Mouse (Mus musculus) 416B (cell line): ENCODE results near the gene Kdelr1.

Source experiments
- DNase-seq: peaks from one replicate; pipeline ENCODE4 v3.0.0; 2011; ENCODE audit warnings: low read depth

The Kdelr1 gene

DNA sequence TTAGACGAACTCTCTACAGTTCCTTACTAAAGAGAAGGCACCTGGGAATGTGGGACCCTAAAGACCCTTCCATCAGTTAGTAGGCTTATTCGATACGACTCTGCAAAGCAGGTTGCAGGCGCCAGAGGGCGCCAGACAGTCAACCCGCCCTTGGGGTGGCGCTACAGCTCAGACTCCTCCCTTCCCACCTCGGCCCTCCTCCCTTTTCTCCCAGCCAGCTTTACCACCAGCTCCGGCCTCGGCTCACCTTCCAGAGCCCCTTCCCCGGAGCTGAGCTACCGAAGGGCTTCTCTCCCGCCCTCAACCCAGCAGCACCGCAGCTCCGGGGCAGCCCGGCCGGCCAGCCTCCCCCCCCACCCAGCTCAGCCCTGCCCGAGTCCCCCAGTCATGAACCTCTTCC, at the start of gene Kdelr1:
Gene Kdelr1, plus strand, starts transcription at position 149 of the 400 bp plus-strand sequence.
- DNase-seq, result peak; percentile 86

DNA sequence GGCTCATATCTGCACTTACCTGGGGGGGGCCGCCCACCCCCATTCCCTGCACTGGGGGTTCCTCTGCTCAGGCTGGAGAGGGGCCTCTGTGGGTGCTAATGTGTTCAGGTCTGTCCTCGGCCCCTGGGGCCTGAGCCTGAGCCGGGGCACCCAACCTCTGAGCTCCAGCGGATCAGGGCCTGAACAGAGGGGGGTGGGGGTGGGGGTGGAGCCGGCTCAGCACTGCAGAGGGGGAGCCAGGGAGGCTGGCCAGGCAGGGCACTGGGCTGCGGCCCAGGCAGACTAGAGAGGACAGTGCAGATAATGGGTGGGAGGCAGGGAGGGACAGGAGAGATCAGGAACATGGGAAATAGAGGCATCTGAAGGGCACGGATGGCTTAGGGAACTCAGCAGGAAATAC, 48.0 kb upstream of the Kdelr1 start, which contains the start of gene Kcnj14:
Gene Kcnj14, minus strand, starts transcription at position 185 of the 400 bp plus-strand sequence.
- no peak for DNase-seq

DNA sequence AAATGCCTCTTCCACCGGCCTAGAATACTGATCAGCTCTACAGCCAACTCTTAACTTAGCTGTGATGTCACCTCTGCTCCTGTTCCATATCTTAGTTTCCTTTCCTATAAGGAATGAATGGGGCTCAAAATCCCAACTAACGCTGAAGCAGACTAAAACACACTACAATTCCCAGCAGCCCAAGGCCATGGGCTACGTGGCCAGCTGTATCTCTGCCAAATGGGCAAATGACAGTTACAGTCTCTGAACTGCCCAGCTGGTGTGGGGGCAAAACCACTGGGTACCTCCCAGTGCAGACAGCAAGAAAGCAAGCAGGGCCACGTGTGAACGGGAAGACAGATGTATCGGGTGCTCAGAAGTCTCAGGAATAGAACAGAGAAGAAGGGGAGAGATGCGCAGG, 45.9 kb upstream of the Kdelr1 start:
- no peak for DNase-seq

DNA sequence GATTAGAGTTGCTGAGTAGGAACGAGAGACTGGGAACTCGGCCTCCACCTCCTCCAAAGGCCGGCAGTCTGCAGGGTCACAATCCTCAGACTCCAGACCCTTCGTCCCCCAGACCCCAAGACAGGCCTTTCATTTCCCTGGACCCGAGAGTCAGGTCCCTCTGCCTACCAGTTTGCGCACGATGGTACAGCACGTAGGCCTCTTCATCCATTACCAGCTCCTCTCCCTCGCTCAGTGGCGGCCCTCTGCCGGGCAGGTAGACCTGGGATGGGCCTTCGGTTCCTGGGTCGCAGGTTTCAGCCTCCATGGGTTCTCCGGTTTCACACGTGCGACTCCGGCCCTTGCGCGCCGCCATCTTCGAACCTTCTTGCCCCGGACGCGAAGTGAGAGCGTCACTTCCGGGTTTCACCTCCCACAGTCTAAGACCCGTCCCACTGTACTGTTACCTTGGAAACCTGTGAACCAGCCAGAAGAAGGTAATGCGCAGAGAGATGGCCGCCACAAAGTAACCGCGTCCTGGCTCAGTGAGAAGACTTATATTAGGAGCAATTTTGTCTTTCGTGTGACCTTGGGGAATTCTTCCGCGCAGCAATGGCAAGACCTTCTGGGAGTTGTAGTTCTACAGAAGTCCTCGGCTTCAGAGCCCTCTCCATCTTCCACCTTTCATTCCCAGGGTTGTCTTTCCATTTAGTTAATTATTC, 42.0 kb upstream of the Kdelr1 start, which contains the start of gene Grwd1:
Gene Grwd1, minus strand, starts transcription at position 518 of the 701 bp plus-strand sequence.
- DNase-seq, result peak; percentile 94

DNA sequence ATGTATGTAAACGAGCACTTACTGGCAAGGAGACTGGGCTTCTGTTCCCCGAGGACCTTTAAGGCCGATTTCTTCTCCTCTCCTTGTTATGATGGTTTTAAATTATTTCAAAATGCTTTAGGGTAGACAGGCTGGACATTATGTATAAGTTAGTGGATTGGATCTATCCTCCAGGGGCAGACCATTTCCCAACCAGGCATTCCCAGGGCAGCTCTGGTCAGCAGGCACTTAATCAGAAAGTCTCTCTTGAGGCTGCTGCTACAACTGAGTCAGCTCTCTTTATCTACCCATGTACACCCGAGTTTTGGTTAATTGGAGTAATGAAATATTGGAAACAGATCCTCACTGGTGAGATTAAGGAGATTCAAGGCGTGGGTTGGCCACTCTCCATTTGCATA, 41.4 kb upstream of the Kdelr1 start:
- no peak for DNase-seq

DNA sequence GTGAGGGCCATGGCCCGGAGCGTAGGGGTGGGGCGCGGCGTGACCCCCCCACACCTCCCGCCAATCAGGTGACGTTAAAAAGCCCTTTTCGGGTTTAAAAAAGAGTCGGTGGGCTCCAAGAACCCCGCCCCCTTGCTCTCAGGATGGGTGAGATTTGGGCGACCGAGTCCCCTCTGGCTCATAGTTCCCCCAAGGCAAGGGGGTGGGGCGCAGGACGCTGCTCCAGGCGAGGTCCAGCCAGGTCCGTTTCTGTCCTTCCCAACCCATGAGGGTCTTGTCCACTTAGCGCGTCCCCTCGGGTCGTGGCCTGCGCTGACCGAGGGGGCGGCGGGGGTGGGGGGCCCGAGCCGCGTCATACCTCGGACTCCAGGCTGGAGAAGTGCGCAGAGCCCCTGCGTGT, 40.1 kb upstream of the Kdelr1 start:
- no peak for DNase-seq

DNA sequence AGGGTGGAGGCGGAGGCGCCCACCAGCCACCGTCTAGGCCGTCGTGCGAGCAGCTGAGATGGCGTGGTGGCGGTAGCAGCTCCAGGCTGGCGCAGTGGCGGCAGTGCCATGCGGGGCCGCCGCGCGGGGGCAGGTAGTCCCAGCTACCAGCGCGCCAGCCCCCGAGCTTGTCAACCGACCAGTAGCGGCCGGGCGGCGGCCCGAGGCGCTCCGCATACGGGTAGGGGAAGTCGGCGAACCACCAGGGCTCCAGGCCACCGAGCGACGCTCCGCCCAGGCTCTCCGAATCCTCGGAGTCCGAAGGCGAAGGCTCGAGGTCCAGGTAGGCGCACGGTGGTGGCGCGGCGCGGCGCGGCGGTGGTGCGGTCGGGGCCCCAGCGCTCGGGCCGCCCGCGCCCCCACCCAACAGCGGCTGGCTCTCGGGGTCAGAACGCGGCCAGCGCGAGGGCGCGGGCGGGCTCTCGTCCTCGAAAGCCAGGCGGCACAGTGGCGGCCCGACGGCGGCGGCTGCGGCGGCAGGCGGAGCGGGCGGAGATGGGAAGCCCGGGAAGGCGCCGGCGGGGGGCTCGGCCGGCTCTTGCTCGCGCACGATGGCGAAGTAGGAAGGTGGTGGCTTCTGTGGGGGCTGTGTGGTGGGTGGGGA, 39.3 kb upstream of the Kdelr1 start:
- DNase-seq, result no peak

DNA sequence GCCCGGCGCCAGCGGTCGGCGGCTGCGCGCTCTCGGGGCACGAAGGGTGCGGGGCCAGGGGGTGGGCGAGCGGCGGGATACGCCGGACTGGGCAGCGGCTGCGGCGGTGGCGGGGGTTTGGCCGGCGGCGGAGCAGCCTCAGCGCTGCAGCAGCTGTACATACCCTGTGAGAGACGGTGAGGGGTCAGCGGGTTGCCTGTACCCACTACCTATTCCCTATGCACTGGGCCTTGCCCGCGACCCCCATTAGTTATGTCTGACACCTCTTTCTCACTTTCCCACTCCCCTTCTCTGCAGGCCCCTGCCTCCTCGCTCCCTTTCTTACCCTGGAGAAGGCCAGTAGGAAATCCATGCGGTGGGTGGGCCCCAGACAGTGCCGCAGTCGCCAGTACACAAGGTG, 38.6 kb upstream of the Kdelr1 start:
- no peak for DNase-seq

DNA sequence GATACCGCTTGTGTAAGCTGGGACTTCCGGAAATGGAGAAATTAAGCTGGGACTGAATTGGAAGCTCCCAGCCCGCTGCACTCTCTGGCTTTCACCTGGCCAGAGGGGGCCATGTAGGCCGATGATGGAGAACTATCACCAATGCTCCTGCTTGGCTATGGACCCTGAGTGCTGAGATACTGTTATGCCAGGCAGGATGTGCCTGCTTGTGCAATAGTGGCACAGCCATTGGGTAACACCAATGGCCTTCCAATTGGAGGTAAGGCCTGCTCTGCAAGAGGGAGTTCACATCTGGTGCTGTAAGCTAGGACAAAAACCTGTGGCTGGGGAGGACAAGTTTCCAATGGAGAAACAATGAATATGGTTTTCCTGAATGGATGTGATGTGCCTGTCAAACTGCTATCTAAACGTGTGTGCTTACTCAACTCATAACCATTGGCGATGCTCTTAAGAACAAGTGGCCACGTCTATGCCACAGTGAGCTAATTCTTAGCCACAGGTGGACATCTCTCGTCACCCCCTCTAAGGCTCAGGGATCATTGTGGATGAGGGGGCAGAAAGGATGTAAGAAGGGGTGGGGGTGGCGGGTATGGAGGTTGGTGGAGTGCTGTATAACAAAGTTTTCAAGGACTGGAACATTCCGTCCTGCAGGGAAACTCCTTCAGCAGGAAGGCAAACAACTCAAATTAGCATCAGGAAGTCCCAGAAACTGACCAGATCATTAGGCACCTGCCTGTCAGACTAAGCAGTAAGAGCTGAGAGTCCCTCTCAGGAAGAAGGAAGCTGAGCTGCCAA, 29.4 kb upstream of the Kdelr1 start:
- no peak for DNase-seq

DNA sequence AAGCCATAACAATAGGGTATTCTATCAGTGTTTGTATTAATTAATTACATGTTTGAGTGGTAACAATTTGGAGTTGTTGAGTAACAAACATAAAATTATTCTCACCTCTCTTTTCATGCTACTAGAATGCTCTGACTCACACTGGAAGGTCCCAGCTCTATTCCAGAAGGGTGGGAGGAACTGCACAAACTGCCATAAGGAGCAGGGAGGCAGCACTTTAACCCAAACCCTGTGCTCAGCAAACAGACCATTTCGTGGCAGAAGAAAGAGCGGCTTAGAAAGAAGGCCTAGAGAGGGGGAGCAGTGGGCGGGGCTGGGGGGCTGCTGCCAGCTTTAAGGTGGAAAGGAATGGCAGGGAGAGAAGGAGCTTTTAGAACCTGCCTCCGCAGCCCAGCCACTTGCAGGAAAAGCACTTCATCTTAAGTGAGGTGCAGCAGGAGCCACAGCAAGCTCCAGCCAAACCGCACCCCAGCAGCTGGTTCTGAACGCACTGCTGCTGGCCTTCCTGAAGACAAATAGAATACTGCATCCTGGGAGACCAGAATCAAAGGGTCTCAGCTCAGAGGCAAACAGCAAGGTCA, 24.0 kb upstream of the Kdelr1 start:
- DNase-seq, result no peak

DNA sequence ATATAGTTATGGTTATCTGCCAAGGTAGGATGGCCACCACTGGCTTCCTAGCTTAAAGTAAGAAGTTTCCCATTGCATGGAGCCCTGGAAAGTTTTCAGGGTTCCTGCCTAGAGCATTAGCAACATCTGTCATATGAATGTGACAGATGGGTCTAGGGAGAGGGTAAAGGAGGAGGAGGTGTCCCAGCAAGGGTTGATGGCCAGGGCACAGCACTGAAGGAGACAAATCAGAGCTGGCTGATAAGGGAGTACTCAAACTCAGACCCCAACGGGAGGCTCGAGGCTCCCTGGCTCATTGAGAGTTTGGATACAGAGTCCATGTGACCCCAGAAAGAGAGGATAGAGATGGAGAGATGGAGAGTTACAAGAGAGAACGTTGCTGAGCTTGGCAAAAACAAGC, 21.9 kb upstream of the Kdelr1 start:
- DNase-seq, result no peak

DNA sequence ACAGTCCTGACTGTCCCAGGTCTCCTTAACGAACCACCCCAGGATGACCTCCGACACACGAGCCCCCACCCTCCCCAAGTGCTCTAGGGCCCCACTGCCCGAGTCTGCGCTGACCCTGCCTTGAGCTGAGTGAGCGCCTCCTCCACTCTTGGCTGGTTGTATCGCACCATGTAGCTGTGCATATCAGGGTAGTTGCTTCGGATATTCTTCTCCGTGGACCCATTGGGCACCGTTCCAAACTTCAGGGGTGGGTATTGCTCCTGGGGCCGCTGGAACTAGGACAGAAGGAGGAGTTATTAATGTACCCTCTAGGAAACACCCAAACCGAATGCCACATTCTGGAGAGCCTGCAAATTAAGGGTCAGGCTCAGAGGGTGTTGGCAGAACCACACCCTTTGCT, 19.5 kb upstream of the Kdelr1 start:
- no peak for DNase-seq

DNA sequence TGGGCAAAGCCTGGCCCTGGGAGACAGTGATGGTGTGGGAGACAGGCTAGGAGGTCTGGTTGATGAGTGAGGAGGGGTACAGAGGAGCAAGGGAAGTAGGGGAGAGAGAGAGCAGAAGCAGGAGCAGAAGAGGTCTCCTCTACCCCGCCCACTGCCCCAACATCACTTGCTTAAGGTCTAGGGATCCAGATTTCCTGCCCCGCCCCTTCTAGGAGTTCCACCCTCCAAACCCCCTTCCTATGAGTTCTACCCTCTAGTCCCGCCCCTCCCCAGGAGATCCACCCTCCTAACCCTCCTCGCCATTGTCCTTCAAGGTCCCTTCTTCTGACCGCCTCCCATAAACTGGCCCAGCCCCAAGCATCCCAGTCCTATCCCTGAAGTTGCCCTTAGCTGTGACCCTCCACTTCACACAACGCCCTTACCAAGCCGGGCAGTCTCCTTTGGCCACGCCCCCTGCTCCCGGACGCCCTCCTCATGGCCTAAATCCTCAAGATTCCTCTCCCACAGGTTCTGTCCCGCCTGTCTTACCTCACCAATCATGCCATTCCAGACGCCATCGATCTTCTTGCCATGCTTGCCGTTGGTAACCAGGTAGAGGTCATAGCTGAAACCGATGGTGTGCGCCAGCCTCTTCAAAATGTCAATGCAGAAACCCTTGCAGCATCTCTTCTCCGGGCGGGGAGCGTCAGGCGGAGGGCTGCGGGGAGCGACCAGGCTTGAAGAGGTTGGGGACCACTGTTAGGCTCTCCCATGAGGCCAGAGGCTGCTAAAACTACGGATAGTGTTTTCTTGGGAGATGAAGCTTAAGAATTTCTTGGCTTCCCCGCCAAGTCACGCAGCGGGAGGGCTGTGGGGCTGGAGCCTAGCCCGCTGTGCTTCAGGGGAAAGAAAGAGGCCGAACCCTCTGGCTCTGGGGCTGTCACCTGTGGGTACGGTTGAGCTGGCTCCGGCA, 15.3 kb upstream of the Kdelr1 start:
- DNase-seq, result no peak

DNA sequence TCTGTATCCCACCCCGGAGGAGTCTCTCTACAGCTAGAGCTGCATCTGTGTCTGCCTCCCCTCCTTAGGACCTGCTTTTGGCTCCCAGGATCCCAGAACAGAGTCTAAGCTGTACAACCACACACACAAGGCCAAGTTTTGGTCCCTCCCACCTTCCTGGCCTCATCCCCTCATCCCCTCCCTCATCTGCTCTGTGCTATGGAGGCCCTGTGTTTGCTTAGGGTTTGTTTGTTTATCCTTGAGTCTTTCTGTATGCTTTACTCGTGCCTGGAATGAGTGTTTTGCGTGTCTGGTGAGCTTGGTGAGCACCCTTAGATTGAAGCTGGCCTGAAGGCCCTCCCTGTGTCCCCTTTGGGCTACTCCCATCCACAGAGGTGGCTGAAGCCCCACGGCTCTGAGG, 13.6 kb upstream of the Kdelr1 start:
- DNase-seq, result no peak

DNA sequence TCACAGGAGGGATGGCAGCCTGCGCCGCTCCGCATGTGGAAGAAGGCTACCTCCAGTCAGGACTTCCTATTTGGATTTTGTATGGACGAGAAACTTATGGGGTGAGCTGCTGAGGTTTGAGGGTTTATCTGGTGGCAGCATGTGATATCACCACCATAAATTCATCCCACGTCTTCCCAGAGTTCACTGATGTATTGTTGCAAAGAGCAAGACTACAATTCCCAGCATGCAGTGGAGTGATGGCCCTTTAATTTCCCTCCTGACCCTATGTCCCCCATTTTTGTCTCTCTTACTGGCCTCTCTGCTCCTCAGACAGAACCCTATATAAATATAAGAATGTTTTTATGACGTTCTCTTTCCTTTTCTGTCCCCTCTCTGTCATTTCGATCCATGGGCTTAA, 9.8 kb upstream of the Kdelr1 start:
- no peak for DNase-seq

DNA sequence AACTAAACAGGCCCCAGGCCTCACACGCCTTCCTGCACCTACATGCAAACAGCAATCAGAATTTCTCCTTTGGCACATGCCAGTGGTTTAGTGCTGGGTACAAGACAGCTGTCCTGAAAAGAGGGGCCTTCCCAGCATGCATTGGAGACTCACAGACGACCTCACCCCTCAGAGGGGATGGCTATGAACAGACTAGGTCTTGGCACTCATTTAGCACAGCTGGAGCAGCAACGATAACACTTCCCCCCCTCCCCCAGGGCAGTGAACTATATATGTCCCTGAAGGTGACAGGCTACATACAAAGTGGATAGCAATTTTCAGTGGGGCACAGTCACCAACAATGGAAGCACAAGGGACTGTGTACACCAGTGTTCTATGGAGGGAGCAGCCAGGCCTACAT, 8.1 kb upstream of the Kdelr1 start:
- no peak for DNase-seq

DNA sequence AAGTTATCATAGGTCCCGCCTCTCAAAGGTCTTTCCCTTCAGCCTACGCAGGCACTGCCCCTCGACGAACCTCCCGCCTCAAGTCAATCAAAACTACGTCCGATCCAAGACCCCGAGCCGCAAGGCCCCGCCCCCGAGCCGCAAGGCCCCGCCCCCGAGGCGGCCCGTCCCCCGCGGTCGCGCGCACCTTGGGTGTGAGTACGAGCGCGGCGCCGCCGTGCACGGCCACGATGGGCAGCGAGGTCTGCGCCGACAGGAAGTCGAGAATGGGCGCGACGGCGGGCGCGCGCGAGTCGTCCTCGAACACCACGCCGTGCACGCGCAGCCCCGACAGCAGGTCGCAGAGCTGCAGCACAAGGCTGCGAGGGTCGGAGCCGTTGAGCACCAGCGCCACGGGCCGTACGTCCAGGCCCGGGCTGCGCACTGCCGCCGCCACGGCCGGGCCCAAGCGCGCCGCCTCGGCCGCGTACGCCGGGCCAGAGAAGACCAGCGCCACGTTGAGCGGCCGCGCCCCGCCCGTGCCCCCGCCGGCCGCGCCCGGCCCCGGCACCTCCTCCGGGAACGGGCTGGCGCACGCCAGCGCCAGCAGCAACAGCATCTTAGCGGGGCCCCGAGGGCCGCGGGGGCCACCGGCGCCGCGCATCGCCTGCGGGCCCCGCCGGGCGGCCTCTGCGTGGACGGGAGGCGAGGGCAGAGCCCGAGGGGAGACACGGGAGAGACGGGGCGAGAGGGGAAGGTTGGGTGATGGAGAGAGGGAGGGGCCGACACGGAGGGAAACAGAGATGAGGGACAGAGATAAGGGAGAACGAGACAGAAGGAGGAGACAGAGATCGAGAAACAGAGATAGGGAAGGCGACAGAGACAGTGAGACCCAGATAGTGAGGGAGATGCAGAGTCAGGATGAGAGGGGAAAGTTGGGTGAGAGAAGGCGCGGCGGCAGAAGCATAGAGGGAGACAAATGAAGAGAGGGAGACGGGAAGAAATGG, 6.4 kb upstream of the Kdelr1 start:
- no peak for DNase-seq

DNA sequence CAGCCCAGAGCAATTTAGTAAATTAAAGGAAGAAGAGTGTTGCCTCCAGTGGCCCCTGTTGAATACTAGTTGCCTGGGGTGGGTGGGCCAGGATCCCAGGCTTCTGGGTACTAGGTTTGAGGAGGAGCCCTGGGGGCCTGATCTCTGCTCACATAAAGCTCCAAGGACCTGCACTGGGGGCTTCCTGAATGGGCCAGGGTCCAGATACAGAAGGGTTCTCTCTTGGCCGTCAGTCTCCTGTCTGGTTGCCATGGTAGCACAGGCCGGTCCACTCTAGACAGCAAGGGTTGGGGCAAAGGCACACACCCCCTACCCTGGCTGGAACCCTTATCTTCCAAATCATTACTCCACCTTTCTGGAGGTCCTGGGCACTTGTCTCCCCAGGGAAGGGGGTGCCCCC, 4.7 kb upstream of the Kdelr1 start:
- no peak for DNase-seq

DNA sequence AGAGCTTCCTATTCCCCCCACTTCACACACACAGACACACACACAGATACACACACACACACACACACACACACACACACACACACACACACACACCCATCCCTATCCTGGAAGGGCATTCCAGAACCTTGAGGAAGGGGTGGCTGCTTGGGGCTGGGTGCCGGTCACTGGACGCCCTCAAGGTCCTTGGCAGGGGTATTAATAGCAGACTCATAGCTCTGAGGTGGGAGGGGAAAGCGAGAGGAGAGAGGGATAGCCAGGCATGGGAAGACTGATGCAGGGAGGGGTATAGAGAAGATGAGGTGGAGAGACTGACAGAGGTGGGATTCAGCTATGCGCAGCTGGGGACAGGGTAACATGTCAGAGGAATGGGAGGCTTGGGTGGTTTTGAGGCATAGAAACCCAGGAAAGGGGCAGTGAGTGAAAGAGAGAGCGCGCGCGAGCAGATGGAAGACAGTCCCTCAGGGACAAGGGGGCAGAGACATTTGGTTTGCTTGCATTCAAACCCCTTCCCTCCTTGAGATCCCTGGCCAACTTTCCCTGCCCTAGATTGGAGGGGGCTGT, 3.4 kb upstream of the Kdelr1 start:
- no peak for DNase-seq

DNA sequence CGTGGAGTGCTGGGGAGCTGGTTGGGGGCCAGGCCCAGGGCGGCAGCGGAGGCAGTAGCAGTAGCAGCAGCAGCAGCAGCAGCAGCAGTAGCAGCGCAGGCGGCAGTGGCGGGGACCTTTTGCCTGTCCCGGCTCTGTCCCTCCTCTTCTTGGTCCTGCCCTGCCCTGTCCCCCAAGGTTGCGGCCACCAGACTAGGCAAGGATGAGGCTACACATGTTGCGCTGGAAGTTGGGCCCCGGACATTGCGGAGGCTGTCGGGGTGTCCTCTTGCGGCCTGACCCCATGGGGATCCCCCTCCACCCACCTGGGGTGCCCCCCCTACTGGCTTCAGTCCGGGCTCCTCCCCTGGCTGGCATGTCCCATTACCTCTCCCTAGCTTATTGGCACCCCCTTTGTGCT, 2.8 kb upstream of the Kdelr1 start:
- DNase-seq, result no peak
